12 mouse cellular contexts compared by ENCODE assay signal in the genomic region with DNA sequence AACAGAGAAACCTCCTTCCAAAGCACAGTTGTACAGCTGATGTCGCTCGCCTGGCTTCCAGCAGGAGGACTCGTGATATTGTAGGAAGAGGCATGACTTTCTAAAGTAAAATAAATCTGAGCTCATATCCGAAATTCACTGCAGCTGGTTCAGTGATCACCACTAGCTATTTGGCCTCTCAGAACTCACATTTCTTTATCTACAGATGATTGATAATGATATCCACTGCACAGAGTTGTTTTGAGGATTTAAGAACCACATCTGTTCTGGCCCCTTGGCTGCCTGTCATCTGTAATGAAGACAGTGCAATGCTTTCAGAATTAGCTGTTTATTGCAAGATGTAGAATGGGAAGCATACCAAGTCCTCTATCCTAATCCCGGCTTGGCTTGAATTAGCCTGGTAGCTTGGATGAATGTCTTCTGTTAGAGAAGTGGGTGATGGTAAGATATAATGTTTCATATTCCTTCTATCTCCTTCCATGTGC. TPM values are rescaled to one million over a fixed set of nuclear protein-coding genes. Genes with fewer than 3 reads are reported as not detected.
DNase-seq lines count a peak whose midpoint lies in the region; TF ChIP-seq lines count a peak whose summit lies in the region.
"Had no signal": no experiment of that assay in that cellular context is flagged by ENCODE, and none has a peak within 500 bp of the region (broad histone marks: within the 10 kb centered on the region; RNA-seq: fewer than 3 reads in every experiment).

No protein-coding gene starts in this region.

- TF ChIP-seq CTCF in thymus, adult 2 months (IDR thresholded peaks at IDR 0.05; ENCODE audit: borderline replicate concordance, control insufficient read depth, extremely low read depth, insufficient read depth, low read length, poor library complexity): no peak

- no peaks in the 10 kb centered on the region for H3K4me1 ChIP-seq in thymus, adult 2 months (replicated peaks; ENCODE audit: control insufficient read depth, insufficient read depth, low read length)
- H3K4me1 ChIP-seq: embryonic facial prominence, embryonic 15.5 days had no signal

- no peaks in the 10 kb centered on the region for H3K36me3 ChIP-seq in thymus, adult 2 months (ENCODE audit: control insufficient read depth, insufficient read depth, low read length)
- H3K36me3 ChIP-seq: embryonic facial prominence, embryonic 15.5 days had no signal

- 89% methylated on average over 5 of the region's 5 CpGs for WGBS in thymus, adult 2 months

- no peak overlapping the region for H3K4me3 ChIP-seq in thymus, adult 2 months (ENCODE audit: control insufficient read depth, insufficient read depth, low read length)
- H3K4me3 ChIP-seq: embryonic facial prominence, embryonic 15.5 days had no signal

- no peak for TF ChIP-seq POLR2A in thymus, adult 2 months (IDR thresholded peaks at IDR 0.05; ENCODE audit: control insufficient read depth, extremely low read depth, insufficient read depth, low read length, poor library complexity)

- no peaks in the 10 kb centered on the region for H3K27me3 ChIP-seq in thymus, adult 2 months (ENCODE audit: control insufficient read depth, insufficient read depth, low read length)
- H3K27me3 ChIP-seq: embryonic facial prominence, embryonic 15.5 days had no signal

- peak; percentile 25 to 30 for DNase-seq in layer of hippocampus, adult 18-20 months (ENCODE audit: low spot score in 2 of 2)
- DNase-seq in layer of hippocampus, postnatal 36 days: no peak
- DNase-seq in MN1 (ENCODE audit: low spot score) (peak; percentile 27), adipocyte (ENCODE audit: low spot score) (peak; percentile 15)
- DNase-seq in left cerebral cortex, postnatal 14 days (ENCODE audit: low spot score in 2 of 2): peak; percentile 50 to 76
- no peak for DNase-seq in cerebellum, adult 11-12 months
- no peak for DNase-seq in thymus, adult 2 months
- no peak for DNase-seq in cerebellum, postnatal 25 days
- DNase-seq: cerebellum, adult 8-10 months; kidney, adult 18-20 months had no signal

- intact Hi-C loops in left cerebral cortex, postnatal 14 days (cut with DNase I): no loop called here

- no peak overlapping the region for H3K27ac ChIP-seq in thymus, adult 2 months (ENCODE audit: control insufficient read depth, insufficient read depth, low read length)
- H3K27ac ChIP-seq: embryonic facial prominence, embryonic 15.5 days; macrophage had no signal

RNA-seq across cellular contexts. Expression of gene Ccdc190, which starts 45.3 kb away (rescaled TPM):
- 10 to 100 TPM; 23.4 to 29.0 TPM for total RNA-seq in layer of hippocampus, adult 18-20 months (2021)
- total RNA-seq in layer of hippocampus, postnatal 36 days (2021): 10 to 100 TPM; 22.9 to 24.7 TPM
- total RNA-seq in left cerebral cortex, postnatal 14 days (2021): 10 to 100 TPM; 10.6 to 15.9 TPM
- 0.23 and 0.43 TPM in 2 replicates for polyA plus RNA-seq in thymus, adult 2 months (2012; rRNA removed)
- polyA plus RNA-seq: macrophage had no signal

Comparison
In these comparisons a context has a peak if more than half of its experiments do, and no peak if none do; other contexts are left out.
1. DNase-seq: peak in layer of hippocampus, adult 18-20 months (2 of 2), MN1 (single experiment), adipocyte (single experiment) and left cerebral cortex, postnatal 14 days (2 of 2); none in layer of hippocampus, postnatal 36 days (0 of 2), cerebellum, adult 11-12 months (single experiment), thymus, adult 2 months (single experiment) and cerebellum, postnatal 25 days (0 of 2).